Mouse (Mus musculus): Measurements from ENCODE around the gene 5730409E04Rik. TPM values are rescaled to one million over a fixed set of nuclear protein-coding genes. Genes with fewer than 3 reads are reported as not detected.

Gene 5730409E04Rik
- total RNA-seq (2018; cell fraction: chromatin; rRNA removed): 1 to 10 TPM in 19 of 26 experiments, under 1 TPM in 6, not detected in 1; 0.29 to 9.4 (median 1.9) TPM
- 10 to 100 TPM in 14 of 26 experiments, 1 to 10 TPM in 12; 3.5 to 13.2 (median 10.1) TPM for total RNA-seq (2018; cell fraction: cytosol; rRNA removed)
- total RNA-seq (2018; cell fraction: nucleus; rRNA removed): 10 to 100 TPM in 8 of 26 experiments, 1 to 10 TPM in 18; 2.4 to 14.4 (median 4.4) TPM
- 9.7 to 13.2 TPM (median 11.6 TPM) in 3 replicates for polyA plus RNA-seq (2018)

DNA sequence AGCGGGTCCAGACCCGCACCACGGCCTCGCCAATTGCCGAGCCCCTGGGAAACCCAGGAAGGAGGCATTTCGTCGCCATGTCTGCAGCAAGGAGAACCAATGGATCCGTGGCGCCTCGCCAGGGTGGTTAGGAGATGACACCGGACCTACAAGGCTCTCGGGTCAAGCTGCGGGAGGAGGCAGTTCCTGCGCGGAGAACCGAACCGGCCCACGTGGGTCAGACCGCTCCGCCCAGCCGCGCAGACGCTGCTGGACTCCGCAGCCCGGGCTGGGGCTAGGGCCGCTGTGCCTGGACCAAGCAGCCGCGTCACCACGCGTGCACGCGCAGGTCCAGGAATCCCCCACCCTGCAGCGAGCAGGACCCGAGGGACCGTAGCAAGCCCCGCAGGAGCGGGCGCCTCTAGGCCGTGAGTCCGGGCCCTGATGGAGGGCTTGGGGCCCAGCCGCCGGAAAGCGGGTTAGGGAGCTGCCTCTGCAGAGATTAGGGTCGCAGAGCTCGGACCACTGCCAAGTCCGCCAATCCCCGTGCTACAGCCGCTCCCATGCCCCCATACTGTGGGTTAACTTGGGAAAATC, at the start of gene 5730409E04Rik:
Gene 5730409E04Rik (plus strand): TSS at position 213 of the 576 bp plus-strand sequence.
- 2% methylated on average over 48 of the region's 48 CpGs for WGBS (ENCODE audit: missing documents)
- Histone ChIP-seq H3K79me2 (ENCODE audit: inconsistent target) (no peaks in the 10 kb centered on the region), H3K27ac (no peak within 1 kb of the TSS), H3K36me3 (ENCODE audit: inconsistent target) (peaks cover 8% of the 10 kb centered on the region; the same call in 1 of the 2 replicates), H3K4me3 (ENCODE audit: inconsistent target) (peak within 1 kb of the TSS; percentile 55)

DNA sequence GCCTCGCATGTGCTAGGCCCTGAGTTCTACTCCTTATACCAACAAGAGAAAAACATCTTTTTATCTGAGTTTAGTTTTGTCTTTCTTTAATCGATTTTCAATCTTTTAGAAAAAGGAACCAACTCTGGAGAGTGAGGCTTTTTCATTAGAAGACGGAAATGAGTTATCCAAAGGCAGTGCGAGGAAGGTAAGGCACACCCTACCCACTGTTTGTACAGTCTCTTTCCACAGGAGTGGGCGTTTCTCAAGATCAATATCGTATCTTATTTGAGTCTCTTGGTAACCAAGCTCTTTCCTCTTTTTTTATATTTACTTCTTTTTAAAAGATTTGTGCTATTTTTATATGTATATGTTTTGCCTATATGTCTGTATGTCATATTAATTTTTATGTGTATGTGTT, 45.8 kb upstream of the 5730409E04Rik start:
- no peak overlapping the region for H3K27ac ChIP-seq
- peaks cover 5% of the 10 kb centered on the region; the same call in 1 of the 2 replicates for H3K79me2 ChIP-seq (ENCODE audit: inconsistent target)
- H3K36me3 ChIP-seq (ENCODE audit: inconsistent target): no peaks in the 10 kb centered on the region
- 88% methylated on average over 6 of the region's 6 CpGs for WGBS (ENCODE audit: missing documents)
- H3K4me3 ChIP-seq (ENCODE audit: inconsistent target): no peak overlapping the region

DNA sequence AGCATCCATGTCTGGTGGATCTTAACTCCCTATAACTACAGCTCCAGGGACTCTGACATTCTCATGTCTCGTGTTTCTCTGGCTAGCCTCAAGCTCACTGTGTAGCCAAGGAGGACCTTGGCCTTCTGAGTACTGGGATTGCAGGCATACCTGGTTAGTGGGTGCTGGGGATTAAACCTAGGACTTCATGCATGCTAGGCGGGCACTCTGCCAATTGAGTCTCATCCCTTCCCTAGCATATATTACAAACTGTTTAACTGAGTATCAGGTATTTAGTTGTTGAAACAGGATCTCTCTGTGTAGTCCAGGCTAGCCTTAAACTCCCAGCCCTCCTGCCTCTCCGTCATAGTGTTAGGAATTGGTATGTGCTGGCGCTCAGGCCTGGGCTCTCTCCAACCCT, 42.4 kb upstream of the 5730409E04Rik start:
- Histone ChIP-seq H3K79me2 (ENCODE audit: inconsistent target) (no peaks in the 10 kb centered on the region), H3K4me3 (ENCODE audit: inconsistent target) (no peak overlapping the region), H3K27ac (no peak overlapping the region), H3K36me3 (ENCODE audit: inconsistent target) (no peaks in the 10 kb centered on the region)
- WGBS (ENCODE audit: missing documents): 95% methylated on average over 4 of the region's 4 CpGs

DNA sequence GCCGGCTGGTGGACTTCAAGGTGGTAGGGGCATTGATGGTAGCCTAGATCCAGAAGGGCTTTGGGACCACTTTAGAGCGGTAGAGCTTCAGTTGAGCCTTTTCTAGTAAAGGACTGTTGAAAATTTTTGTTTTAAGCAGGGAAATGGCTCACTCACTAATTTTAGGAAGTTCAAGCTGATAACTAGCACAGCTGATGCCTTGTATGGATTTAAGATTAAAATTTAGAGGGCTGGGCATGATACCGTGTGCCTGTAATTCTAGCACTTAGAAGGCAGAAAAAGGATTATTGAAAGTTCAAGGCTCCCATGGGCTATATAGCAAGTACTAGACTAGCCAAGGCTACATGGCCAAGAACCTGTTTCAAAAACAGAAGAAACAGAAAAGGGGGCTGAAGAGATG, 39.8 kb upstream of the 5730409E04Rik start:
- no peak overlapping the region for H3K4me3 ChIP-seq (ENCODE audit: inconsistent target)
- no peak overlapping the region for H3K27ac ChIP-seq
- 96% methylated on average over 3 of the region's 3 CpGs for WGBS (ENCODE audit: missing documents)
- H3K79me2 ChIP-seq (ENCODE audit: inconsistent target): no peaks in the 10 kb centered on the region
- no peaks in the 10 kb centered on the region for H3K36me3 ChIP-seq (ENCODE audit: inconsistent target)

DNA sequence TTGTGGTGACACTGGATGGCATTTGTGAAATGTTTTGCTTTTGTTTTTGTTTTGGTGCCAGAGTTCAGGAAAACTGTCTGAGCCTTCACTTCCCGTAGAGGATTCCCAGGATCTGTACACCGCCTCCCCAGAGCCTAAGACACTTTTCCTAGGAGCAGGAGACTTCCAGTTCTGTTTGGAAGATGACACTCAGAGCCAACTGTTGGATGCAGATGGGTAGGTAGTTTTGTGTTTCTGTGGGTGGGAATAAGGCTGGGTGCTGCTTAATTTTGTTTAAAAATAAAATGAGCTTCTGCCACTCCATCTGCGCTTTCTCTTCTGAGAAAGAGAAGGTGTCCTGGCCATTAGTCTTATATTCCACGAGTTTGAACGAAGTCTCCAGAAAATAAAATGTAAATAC, 33.3 kb upstream of the 5730409E04Rik start:
- Histone ChIP-seq H3K27ac (no peak overlapping the region), H3K4me3 (ENCODE audit: inconsistent target) (no peak overlapping the region), H3K36me3 (ENCODE audit: inconsistent target) (no peaks in the 10 kb centered on the region), H3K79me2 (ENCODE audit: inconsistent target) (no peaks in the 10 kb centered on the region)
- 97% methylated on average over 5 of the region's 5 CpGs for WGBS (ENCODE audit: missing documents)

DNA sequence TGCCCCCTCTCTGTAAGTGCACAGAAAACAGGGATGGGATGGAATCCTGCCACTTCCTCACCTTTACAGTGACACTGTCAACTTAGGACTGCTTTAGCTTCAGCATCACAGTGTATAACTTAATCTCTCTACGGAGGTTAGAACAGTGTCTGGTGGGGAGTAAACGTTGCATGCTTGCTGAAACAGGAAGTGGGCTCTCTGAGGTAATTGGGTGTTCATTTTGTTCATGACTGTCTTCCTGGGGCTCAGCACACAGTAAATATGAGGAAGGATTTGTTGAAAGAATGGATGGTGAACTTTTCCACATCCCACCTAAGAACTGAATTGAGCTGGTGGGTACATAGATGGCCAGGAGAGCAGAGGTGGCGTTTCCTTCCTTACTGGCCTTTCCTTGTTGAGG, 31.7 kb upstream of the 5730409E04Rik start:
- WGBS (ENCODE audit: missing documents): 38% methylated on average over 3 of the region's 3 CpGs
- Histone ChIP-seq H3K4me3 (ENCODE audit: inconsistent target) (no peak overlapping the region), H3K27ac (no peak overlapping the region), H3K79me2 (ENCODE audit: inconsistent target) (no peaks in the 10 kb centered on the region), H3K36me3 (ENCODE audit: inconsistent target) (no peaks in the 10 kb centered on the region)

DNA sequence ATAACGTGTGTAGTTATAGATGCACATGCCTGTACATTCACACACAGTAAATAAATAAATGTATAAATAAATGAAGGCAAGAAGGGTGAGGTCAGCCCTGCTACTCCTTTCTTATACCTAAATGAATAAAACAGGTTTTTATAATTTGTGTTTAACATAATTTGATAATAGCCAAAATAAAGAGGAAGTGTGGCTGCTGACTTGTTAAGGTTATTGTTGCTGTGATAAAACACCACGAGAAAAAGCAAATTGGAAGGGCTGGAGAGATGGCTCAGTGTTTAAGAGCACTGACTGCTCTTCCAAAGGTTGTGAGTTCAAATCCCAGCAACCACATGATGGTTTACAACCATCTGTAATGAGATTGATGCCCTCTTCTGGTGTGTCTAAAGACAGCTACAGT, 30.5 kb upstream of the 5730409E04Rik start:
- 90% methylated on average over 2 of the region's 2 CpGs for WGBS (ENCODE audit: missing documents)
- no peak overlapping the region for H3K27ac ChIP-seq

DNA sequence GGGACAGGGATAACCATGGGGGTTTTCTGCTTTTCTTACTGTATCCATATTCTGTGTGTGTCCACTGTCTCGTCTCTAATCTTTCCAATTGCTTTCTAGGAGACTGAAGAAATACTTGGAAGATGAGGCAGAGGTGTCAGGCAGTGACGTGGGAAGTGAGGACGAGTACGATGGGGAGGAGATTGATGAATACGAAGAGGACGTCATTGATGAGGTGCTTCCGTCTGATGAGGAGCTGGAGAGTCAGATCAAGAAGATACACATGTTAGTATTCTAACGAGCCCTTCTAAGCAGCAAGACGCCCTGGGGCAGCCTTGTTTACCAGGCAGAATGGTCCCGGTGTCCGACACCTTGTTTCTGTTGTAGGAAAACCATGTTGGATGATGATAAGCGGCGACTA, 23.9 kb upstream of the 5730409E04Rik start:
- WGBS (ENCODE audit: missing documents): 96% methylated on average over 13 of the region's 13 CpGs
- no peaks in the 10 kb centered on the region for H3K79me2 ChIP-seq (ENCODE audit: inconsistent target)
- no peak overlapping the region for H3K4me3 ChIP-seq (ENCODE audit: inconsistent target)
- H3K27ac ChIP-seq: no peak overlapping the region
- H3K36me3 ChIP-seq (ENCODE audit: inconsistent target): no peaks in the 10 kb centered on the region; the same call in 1 of the 2 replicates

More for the DNA sequence above, 30.5 kb upstream of the 5730409E04Rik start:
- Histone ChIP-seq H3K36me3 (ENCODE audit: inconsistent target) (no peaks in the 10 kb centered on the region), H3K79me2 (ENCODE audit: inconsistent target) (no peaks in the 10 kb centered on the region), H3K4me3 (ENCODE audit: inconsistent target) (no peak overlapping the region)

DNA sequence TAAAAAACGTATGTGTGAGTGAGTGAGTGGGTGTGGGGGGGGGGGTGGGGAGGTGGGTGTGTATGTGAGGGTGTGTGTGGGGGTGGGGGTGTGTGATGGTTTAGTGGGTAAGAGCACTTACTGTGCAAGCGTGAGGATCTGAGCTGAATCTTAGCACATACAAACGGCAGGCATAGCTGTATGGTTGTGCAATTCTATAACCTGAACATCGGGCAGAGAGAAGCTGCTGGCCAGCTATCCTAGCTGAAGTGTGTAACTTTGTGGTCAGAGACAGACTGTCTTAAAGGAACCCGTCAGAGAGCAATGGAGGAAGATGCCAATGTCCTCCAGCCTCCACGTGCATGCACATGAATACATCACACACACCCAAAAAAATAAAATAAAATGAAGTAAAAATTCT, 17.6 kb upstream of the 5730409E04Rik start:
- Histone ChIP-seq H3K79me2 (ENCODE audit: inconsistent target) (no peaks in the 10 kb centered on the region), H3K27ac (no peak overlapping the region), H3K36me3 (ENCODE audit: inconsistent target) (no peaks in the 10 kb centered on the region; the same call in 1 of the 2 replicates), H3K4me3 (ENCODE audit: inconsistent target) (no peak overlapping the region)
- 47% methylated on average over 5 of the region's 6 CpGs for WGBS (ENCODE audit: missing documents)

DNA sequence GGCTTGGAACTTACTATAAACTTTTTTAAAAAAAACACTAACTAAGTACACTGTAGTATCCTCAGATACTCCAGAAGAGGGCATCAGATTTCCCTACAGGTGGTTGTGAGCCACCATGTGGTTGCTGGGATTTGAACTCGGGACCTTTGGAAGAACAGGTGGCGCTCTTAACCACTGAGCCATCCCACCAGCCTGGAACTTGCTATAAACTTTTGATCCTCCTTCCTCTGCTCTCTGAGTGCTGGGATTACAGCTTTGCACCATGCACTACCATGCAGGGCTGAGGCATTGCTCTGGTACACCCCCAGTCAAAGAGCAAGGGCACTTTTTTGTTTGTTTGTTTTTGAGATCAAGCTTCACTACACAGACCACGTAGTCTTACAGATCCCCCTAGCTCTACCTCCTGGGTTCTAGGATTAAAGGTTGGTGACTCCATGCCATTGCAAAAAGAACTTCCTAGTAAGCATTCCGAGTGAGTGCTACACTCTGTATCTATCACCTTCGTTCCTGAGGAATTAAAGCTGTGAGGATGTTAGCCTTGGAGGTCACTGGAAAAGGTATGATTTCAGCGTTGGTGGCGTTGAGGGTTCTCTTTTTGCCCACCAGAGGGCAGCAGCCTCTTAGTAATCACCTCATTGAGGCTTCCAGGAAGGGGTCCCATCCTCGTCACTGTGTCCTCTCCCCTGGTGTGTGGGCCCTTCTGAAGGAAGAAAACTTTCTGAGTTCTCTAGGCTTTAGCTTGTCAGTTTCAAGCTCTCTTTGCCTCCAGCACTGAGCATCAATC, 9.5 kb upstream of the 5730409E04Rik start:
- no peaks in the 10 kb centered on the region for H3K79me2 ChIP-seq (ENCODE audit: inconsistent target)
- 38% methylated on average over 8 of the region's 8 CpGs for WGBS (ENCODE audit: missing documents)
- H3K27ac ChIP-seq: no peak overlapping the region
- H3K4me3 ChIP-seq (ENCODE audit: inconsistent target): no peak overlapping the region
- H3K36me3 ChIP-seq (ENCODE audit: inconsistent target): no peaks in the 10 kb centered on the region

DNA sequence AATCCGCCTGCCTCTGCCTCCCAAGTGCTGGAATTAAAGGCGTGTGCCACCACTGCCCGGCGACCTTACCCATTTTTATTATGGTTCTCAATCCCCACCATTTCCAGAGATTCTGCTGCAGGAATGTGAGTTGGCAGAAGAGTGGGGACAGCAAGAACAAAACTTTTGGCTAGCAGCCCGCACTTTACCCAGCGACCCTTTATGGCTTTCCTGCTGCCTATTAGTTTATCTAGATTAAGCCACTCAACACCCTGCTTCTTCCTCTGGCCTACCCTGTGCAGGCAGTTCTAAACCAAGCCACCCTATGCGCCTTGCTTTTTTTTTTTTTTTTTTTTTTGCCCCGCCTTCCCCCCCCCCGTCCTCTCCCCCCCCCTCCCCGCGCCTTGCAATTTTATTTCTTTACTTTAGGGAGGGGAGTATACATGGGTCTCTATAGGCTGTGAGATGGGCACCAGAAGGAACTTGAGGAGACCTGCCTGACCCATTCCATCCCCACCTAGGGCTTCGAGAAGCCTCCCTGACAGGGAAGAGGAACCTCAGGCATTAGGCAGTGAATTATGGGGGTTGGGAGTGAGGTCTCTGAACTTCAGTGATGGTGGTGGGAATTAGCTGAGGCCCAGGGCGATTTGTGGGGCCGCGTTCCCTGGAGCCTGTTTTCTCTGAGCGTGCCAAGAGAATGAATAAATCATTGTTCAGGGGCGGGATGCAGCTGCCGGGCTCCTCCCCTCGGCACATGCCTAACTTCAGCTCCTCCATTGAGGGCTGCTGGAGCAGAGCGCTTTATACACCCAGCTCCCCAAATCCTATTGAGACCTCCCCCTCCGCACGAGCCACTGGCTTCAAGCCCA, 7.8 kb upstream of the 5730409E04Rik start:
- Histone ChIP-seq H3K79me2 (ENCODE audit: inconsistent target) (no peaks in the 10 kb centered on the region), H3K36me3 (ENCODE audit: inconsistent target) (no peaks in the 10 kb centered on the region), H3K4me3 (ENCODE audit: inconsistent target) (no peak overlapping the region), H3K27ac (no peak overlapping the region)
- 36% methylated on average over 18 of the region's 22 CpGs for WGBS (ENCODE audit: missing documents)

DNA sequence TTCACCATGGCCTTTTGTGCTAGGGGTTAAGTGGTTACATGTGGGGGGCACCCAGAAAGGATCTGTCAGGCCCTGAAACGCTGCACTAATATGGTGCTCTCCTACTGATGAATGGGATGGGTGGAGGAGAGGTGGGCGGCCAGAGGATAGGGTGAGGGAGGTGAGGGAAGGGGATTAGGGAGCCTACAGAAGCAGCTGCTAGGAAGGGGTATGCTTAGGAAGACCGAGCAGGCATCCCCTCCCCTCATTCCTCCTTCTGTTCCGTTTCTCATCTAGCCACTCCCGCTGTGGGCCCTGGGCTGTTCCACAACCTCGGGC, 7.2 kb upstream of the 5730409E04Rik start:
- H3K27ac ChIP-seq: no peak overlapping the region
- H3K36me3 ChIP-seq (ENCODE audit: inconsistent target): no peaks in the 10 kb centered on the region
- WGBS (ENCODE audit: missing documents): 85% methylated on average over 6 of the region's 6 CpGs
- H3K79me2 ChIP-seq (ENCODE audit: inconsistent target): no peaks in the 10 kb centered on the region
- no peak overlapping the region for H3K4me3 ChIP-seq (ENCODE audit: inconsistent target)

DNA sequence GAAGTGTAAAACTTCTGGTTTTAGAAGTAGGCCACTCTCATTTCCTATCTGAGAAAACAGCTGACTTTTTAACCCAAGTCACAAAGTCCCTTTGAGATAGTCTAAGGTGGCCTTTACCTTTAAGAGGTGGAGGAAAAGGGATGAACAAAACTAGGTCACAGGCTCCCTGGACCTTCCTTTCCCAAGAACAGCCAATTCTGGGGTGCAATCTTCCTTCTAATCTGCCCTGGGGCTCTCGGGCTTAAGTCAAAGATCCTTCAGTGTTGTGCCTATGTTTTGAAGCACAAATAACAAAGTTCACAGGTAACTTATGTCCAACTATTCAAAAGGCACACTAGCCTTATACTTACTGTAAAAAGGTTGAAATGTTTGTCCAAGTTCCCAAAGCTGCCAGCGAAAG, 5.5 kb upstream of the 5730409E04Rik start:
- WGBS (ENCODE audit: missing documents): 87% methylated on average over 2 of the region's 2 CpGs
- no peaks in the 10 kb centered on the region for H3K79me2 ChIP-seq (ENCODE audit: inconsistent target)
- no peaks in the 10 kb centered on the region for H3K36me3 ChIP-seq (ENCODE audit: inconsistent target)
- no peak overlapping the region for H3K4me3 ChIP-seq (ENCODE audit: inconsistent target)
- H3K27ac ChIP-seq: no peak overlapping the region

DNA sequence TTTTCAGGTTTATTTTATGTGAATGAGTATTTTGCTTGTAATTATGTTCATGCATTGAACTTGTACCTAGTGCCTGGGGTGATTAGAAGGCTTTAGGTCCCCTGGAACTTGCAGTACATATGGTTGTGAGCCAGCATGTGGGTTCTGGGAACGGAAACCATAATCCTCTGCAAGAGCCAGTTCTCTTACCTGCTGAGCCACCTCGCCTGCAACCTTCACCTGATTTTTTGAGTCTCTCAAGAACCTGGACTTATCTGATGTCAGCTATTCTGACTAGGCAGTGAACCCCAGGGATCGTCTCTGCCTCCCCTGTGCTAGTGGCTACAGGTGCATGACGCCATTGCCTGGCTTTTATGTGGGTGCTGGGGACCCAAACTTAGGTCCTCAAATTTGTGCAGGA, 3.9 kb upstream of the 5730409E04Rik start:
- Histone ChIP-seq H3K4me3 (ENCODE audit: inconsistent target) (no peak overlapping the region), H3K27ac (no peak overlapping the region), H3K36me3 (ENCODE audit: inconsistent target) (no peaks in the 10 kb centered on the region), H3K79me2 (ENCODE audit: inconsistent target) (no peaks in the 10 kb centered on the region)
- 81% methylated on average over 4 of the region's 4 CpGs for WGBS (ENCODE audit: missing documents)

Measured in macrophage (primary cell).